Mouse (Mus musculus) cerebellum, adult 2 months (tissue): Measurements from ENCODE around the gene Slfn9.

Experiments
- CTCF ChIP-seq: fragments of 200-500 bp; IDR thresholded peaks from 2 replicates; pipeline ENCODE4 v1.5.1; 2011; ENCODE audit warnings: low read depth, mild to moderate bottlenecking, control low read depth, low read length, moderate library complexity, borderline replicate concordance; ENCODE audit not compliant: insufficient read depth
- POLR2A ChIP-seq: fragments of 200-500 bp; IDR thresholded peaks from 2 replicates; pipeline ENCODE4 v1.6.1; 2011; ENCODE audit warnings: low read length, control low read depth, borderline replicate concordance; ENCODE audit not compliant: insufficient read depth

GRCm38 (mm10) chr11:83039156-83039555, 47.5 kb upstream of the Slfn9 start:
- TF ChIP-seq POLR2A (no peak), CTCF (no peak)
